Mouse (Mus musculus): ENCODE data around the gene Ms4a4a. TPM values are rescaled to one million over a fixed set of nuclear protein-coding genes. Genes with fewer than 3 reads are reported as not detected.
"Not testable (repeated sequence)": the region's sequence is repeated elsewhere in the genome, so short reads cannot be mapped to it uniquely, and the experiment has no call there.

Ms4a4a gene
- total and polyA plus RNA-seq, 2 experiments = 0.28 TPM; not detected in 1

GRCm38 (mm10) chr19:11408591-11408990, 33.3 kb downstream of the Ms4a4a start:
- peak; percentile 3 for DNase-seq (ENCODE audit: extremely low read depth, low read depth, low spot score)
- H3K27ac ChIP-seq (replicated peaks; ENCODE audit: insufficient read depth, low read depth, low read length) = no peak overlapping the region
- 92% methylated on average over 1 of the region's 1 CpGs for WGBS
- H3K4me3 ChIP-seq (ENCODE audit: insufficient read depth, low read depth, low read length) = no peak overlapping the region
- no peaks in the 10 kb centered on the region for H3K4me1 ChIP-seq (ENCODE audit: control insufficient read depth, insufficient read depth, low read length)
- H3K27me3 ChIP-seq (ENCODE audit: control insufficient read depth, insufficient read depth, low read length) = no peaks in the 10 kb centered on the region
- TF ChIP-seq POLR2A (IDR thresholded peaks at IDR 0.05; ENCODE audit: extremely low read depth, insufficient read depth, low read length) (no peak), CTCF (IDR thresholded peaks at IDR 0.05; ENCODE audit: low read depth, low read length) (no peak)
- no peaks in the 10 kb centered on the region for H3K79me2 ChIP-seq (ENCODE audit: control insufficient read depth, insufficient read depth, low read length)
- no peak overlapping the region for H3K9ac ChIP-seq (ENCODE audit: low read depth, low read length)
- no peaks in the 10 kb centered on the region for H3K36me3 ChIP-seq (ENCODE audit: control insufficient read depth, insufficient read depth, low read length)

GRCm38 (mm10) chr19:11411640-11412039, 36.3 kb downstream of the Ms4a4a start:
- DNase-seq (ENCODE audit: extremely low read depth, low read depth, low spot score) = peak; percentile 4
- Histone ChIP-seq H3K4me1 (ENCODE audit: control insufficient read depth, insufficient read depth, low read length) (no peaks in the 10 kb centered on the region), H3K9ac (ENCODE audit: low read depth, low read length) (no peak overlapping the region), H3K27ac (replicated peaks; ENCODE audit: insufficient read depth, low read depth, low read length) (no peak overlapping the region), H3K36me3 (ENCODE audit: control insufficient read depth, insufficient read depth, low read length) (no peaks in the 10 kb centered on the region), H3K27me3 (ENCODE audit: control insufficient read depth, insufficient read depth, low read length) (no peaks in the 10 kb centered on the region), H3K4me3 (ENCODE audit: insufficient read depth, low read depth, low read length) (no peak overlapping the region), H3K79me2 (ENCODE audit: control insufficient read depth, insufficient read depth, low read length) (no peaks in the 10 kb centered on the region)
- WGBS = 85% methylated on average over 1 of the region's 1 CpGs
- TF ChIP-seq CTCF (IDR thresholded peaks at IDR 0.05; ENCODE audit: low read depth, low read length) (no peak), POLR2A (IDR thresholded peaks at IDR 0.05; ENCODE audit: extremely low read depth, insufficient read depth, low read length) (no peak)

GRCm38 (mm10) chr19:11414084-11414483, 38.8 kb downstream of the Ms4a4a start:
- Histone ChIP-seq H3K79me2 (ENCODE audit: control insufficient read depth, insufficient read depth, low read length) (no peaks in the 10 kb centered on the region), H3K27ac (replicated peaks; ENCODE audit: insufficient read depth, low read depth, low read length) (no peak overlapping the region), H3K4me1 (ENCODE audit: control insufficient read depth, insufficient read depth, low read length) (no peaks in the 10 kb centered on the region), H3K9ac (ENCODE audit: low read depth, low read length) (no peak overlapping the region), H3K27me3 (ENCODE audit: control insufficient read depth, insufficient read depth, low read length) (no peaks in the 10 kb centered on the region), H3K36me3 (ENCODE audit: control insufficient read depth, insufficient read depth, low read length) (no peaks in the 10 kb centered on the region), H3K4me3 (ENCODE audit: insufficient read depth, low read depth, low read length) (no peak overlapping the region)
- TF ChIP-seq POLR2A (IDR thresholded peaks at IDR 0.05; ENCODE audit: extremely low read depth, insufficient read depth, low read length) = no peak
- DNase-seq (ENCODE audit: extremely low read depth, low read depth, low spot score) = no peak
- WGBS = 95% methylated on average over 1 of the region's 1 CpGs

DNA sequence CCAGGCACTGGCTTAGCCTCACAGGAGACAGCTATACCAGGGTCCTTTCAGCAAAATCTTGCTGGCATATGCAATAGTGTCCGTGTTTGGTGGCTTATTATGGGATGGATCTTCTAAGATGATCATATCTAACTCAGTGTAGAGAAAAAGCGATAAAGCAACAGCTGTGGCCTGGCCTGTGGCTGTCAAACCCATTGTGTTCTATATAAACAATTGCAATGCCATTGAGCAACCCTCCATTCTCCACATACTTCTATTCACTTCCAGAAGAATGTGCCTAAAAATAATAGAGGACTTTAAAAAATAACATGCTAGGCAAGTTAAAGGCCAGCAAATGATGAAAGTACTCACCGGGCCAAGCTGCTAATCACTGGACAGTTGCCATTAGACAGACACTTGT, 40.3 kb downstream of the Ms4a4a start:
- H3K27ac ChIP-seq (replicated peaks; ENCODE audit: insufficient read depth, low read depth, low read length) = no peak overlapping the region
- no peaks in the 10 kb centered on the region for H3K4me1 ChIP-seq (ENCODE audit: control insufficient read depth, insufficient read depth, low read length)
- H3K27me3 ChIP-seq (ENCODE audit: control insufficient read depth, insufficient read depth, low read length) = no peaks in the 10 kb centered on the region
- no peak overlapping the region for H3K4me3 ChIP-seq (ENCODE audit: insufficient read depth, low read depth, low read length)
- DNase-seq (ENCODE audit: extremely low read depth, low read depth, low spot score) = no peak
- no peak overlapping the region for H3K9ac ChIP-seq (ENCODE audit: low read depth, low read length)
- no peaks in the 10 kb centered on the region for H3K36me3 ChIP-seq (ENCODE audit: control insufficient read depth, insufficient read depth, low read length)
- 68% methylated on average over 3 of the region's 3 CpGs for whole genome bisulfite sequencing
- TF ChIP-seq POLR2A (IDR thresholded peaks at IDR 0.05; ENCODE audit: extremely low read depth, insufficient read depth, low read length) (no peak), CTCF (IDR thresholded peaks at IDR 0.05; ENCODE audit: low read depth, low read length) (no peak)
- no peaks in the 10 kb centered on the region for H3K79me2 ChIP-seq (ENCODE audit: control insufficient read depth, insufficient read depth, low read length)

GRCm38 (mm10) chr19:11418865-11419264, 43.5 kb downstream of the Ms4a4a start:
- H3K36me3 ChIP-seq (ENCODE audit: control insufficient read depth, insufficient read depth, low read length); H3K4me1 ChIP-seq (ENCODE audit: control insufficient read depth, insufficient read depth, low read length); H3K27ac ChIP-seq (replicated peaks; ENCODE audit: insufficient read depth, low read depth, low read length); H3K79me2 ChIP-seq (ENCODE audit: control insufficient read depth, insufficient read depth, low read length); DNase-seq (ENCODE audit: extremely low read depth, low read depth, low spot score); H3K27me3 ChIP-seq (ENCODE audit: control insufficient read depth, insufficient read depth, low read length); H3K4me3 ChIP-seq (ENCODE audit: insufficient read depth, low read depth, low read length); H3K9ac ChIP-seq (ENCODE audit: low read depth, low read length): not testable (repeated sequence)
- 86% methylated on average over 3 of the region's 3 CpGs for WGBS

GRCm38 (mm10) chr19:11431209-11431608, 55.9 kb downstream of the Ms4a4a start:
- peak; percentile 38 for DNase-seq (ENCODE audit: extremely low read depth, low read depth, low spot score)
- not testable (repeated sequence) for H3K79me2 ChIP-seq (ENCODE audit: control insufficient read depth, insufficient read depth, low read length); H3K27ac ChIP-seq (replicated peaks; ENCODE audit: insufficient read depth, low read depth, low read length); H3K36me3 ChIP-seq (ENCODE audit: control insufficient read depth, insufficient read depth, low read length); H3K27me3 ChIP-seq (ENCODE audit: control insufficient read depth, insufficient read depth, low read length); H3K4me1 ChIP-seq (ENCODE audit: control insufficient read depth, insufficient read depth, low read length); H3K4me3 ChIP-seq (ENCODE audit: insufficient read depth, low read depth, low read length); H3K9ac ChIP-seq (ENCODE audit: low read depth, low read length)
- WGBS = 71% methylated on average over 1 of the region's 1 CpGs
